Mouse (Mus musculus): ENCODE data around the gene Josd1.

DNA sequence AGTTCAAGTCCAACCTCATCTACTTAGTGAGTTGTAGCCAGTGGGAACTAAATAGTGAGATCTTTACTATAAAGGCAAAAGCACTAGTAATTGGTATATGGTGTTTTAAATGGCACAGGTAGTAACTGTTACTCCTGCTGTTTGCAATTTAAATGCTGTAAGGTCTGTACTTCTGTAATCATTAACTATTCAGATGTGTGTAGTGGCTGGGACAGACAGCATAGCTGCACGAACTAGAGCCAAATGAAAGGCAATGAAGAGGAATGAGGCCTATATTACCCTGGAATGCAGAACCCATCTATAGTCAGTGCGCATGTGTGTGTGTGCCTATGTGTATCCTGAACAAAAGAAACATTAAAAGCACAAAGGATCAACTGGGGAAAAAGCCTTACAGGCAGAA is 9.8 kb downstream of the Josd1 start:
- no peak for TF ChIP-seq CTCF (conservative IDR thresholded peaks at IDR 0.05 in 1 of 2, IDR thresholded peaks at IDR 0.05 in 1 of 2; ENCODE audit: low read depth in 2 of 2, low read length in 2 of 2)
- TF ChIP-seq MAFK (IDR thresholded peaks at IDR 0.05; ENCODE audit: insufficient replicate concordance, low read length), result no peak
- no peak for TF ChIP-seq POLR2A (IDR thresholded peaks at IDR 0.05; ENCODE audit: low read depth, low read length)

Measured in CH12.LX (cell line).